ENCODE assay signal across 14 mouse cellular contexts in the genomic region with DNA sequence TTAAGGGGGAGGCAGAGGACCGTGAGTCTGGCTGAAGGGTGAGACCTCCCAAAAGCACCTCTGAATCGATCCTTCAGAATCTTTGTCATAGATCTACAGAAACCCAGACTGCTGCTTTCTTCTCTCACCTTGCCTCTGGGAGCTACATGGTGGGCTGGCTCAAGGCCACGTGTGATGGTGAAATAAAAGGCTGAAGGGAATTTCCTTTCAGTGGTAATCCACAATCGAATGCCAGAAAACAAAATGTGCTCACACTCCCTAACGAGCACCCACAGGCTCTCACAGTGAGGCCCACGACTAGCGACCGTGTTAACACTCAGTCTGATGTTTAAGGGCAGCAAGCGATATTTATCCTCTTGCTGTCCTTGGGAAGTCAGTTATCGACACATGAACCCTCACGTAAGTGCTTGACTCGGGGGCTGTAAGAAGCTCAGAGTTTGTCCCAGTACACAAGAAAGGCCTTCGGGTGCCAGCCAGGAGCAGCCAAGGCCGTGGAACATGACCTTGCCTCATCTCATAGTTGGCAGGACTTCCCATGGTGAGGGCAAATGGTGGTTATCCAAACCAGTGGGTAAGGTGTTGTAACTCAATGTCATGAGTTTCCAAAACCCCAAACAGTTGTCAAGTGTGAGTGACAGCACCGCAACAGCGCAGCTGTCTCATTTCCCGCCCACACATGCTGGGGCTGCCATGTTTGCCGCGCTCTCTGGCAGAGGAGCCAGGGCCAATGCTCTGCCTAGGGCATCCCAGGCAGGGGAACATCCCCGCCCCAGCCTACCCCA.
DNase-seq lines count a peak whose midpoint lies in the region; ATAC-seq and TF ChIP-seq lines count a peak whose summit lies in the region.
"Had no signal": no experiment of that assay in that cellular context is flagged by ENCODE, and none has a peak within 500 bp of the region (broad histone marks: within the 10 kb centered on the region; RNA-seq: fewer than 3 reads in every experiment).

No protein-coding gene starts in this region.

- TF ChIP-seq CTCF in hindbrain, postnatal 0 days (IDR thresholded peaks at IDR 0.05; ENCODE audit: low read depth) = no peak

- no peak overlapping the region for H3K27ac ChIP-seq in hindbrain, postnatal 0 days
- H3K27ac ChIP-seq in hindbrain, embryonic 12.5 days = no peak overlapping the region
- H3K27ac ChIP-seq: embryonic facial prominence, embryonic 10.5 days; heart, adult 2 months; liver, embryonic 15.5 days had no signal

- H3K4me1 ChIP-seq in hindbrain, postnatal 0 days (ENCODE audit: insufficient read depth, low read length) = no peaks in the 10 kb centered on the region; the same call in 1 of the 2 replicates
- peaks cover 4% of the 10 kb centered on the region; the same call in 1 of the 2 replicates for H3K4me1 ChIP-seq in hindbrain, embryonic 12.5 days

- H3K4me3 ChIP-seq in hindbrain, postnatal 0 days (ENCODE audit: low read length) = no peak overlapping the region
- no peak overlapping the region for H3K4me3 ChIP-seq in hindbrain, embryonic 12.5 days
- H3K4me3 ChIP-seq: embryonic facial prominence, embryonic 10.5 days; heart, adult 2 months; liver, embryonic 15.5 days had no signal

- H3K9ac ChIP-seq in hindbrain, postnatal 0 days (replicated peaks; ENCODE audit: low read length) = no peak overlapping the region
- H3K9ac ChIP-seq in hindbrain, embryonic 12.5 days = no peak overlapping the region
- H3K9ac ChIP-seq: liver, embryonic 15.5 days had no signal

- ATAC-seq in hindbrain, postnatal 0 days = no peak
- ATAC-seq in hindbrain, embryonic 12.5 days (ENCODE audit: low FRiP score) = no peak
- no peak for ATAC-seq in megakaryocyte, adult 5-6 weeks (ENCODE audit: poor library complexity, severe bottlenecking)
- ATAC-seq: hindbrain, embryonic 16.5 days had no signal

- no peak overlapping the region for H3K4me2 ChIP-seq in hindbrain, postnatal 0 days (ENCODE audit: low read depth, low read length)
- no peak overlapping the region for H3K4me2 ChIP-seq in hindbrain, embryonic 12.5 days (replicated peaks)
- H3K4me2 ChIP-seq: liver, embryonic 15.5 days had no signal

- H3K36me3 ChIP-seq in hindbrain, postnatal 0 days (ENCODE audit: insufficient read depth, low read length) = no peaks in the 10 kb centered on the region
- H3K36me3 ChIP-seq in hindbrain, embryonic 12.5 days = no peaks in the 10 kb centered on the region
- H3K36me3 ChIP-seq: embryonic facial prominence, embryonic 10.5 days; liver, embryonic 15.5 days had no signal

- no peaks in the 10 kb centered on the region for H3K9me3 ChIP-seq in hindbrain, postnatal 0 days (ENCODE audit: low read length)
- no peaks in the 10 kb centered on the region for H3K9me3 ChIP-seq in hindbrain, embryonic 12.5 days (replicated peaks)
- H3K9me3 ChIP-seq: embryonic facial prominence, embryonic 10.5 days; liver, embryonic 15.5 days had no signal

- H3K27me3 ChIP-seq in hindbrain, postnatal 0 days (ENCODE audit: insufficient read depth, low read length) = no peaks in the 10 kb centered on the region
- H3K27me3 ChIP-seq in hindbrain, embryonic 12.5 days = no peaks in the 10 kb centered on the region
- H3K27me3 ChIP-seq: CH12.LX had no signal

- peak; percentile 8 for DNase-seq in hindbrain, postnatal 0 days (ENCODE audit: low spot score)
- peak; percentile 59 for DNase-seq in adipocyte (ENCODE audit: low spot score)
- peak; percentile 46 for DNase-seq in fibroblast of lung, adult 2 months (ENCODE audit: low read depth)
- DNase-seq in lung, postnatal 4 days = peak; percentile 17 to 45
- DNase-seq in embryo, embryonic 10.5 days (ENCODE audit: low spot score) = no peak
- no peak for DNase-seq in thymus, postnatal 10 days (ENCODE audit: low spot score in 2 of 2)
- DNase-seq: cerebellum, adult 11 months had no signal

- 73% methylated on average over 20 of the region's 20 CpGs for WGBS in hindbrain, postnatal 0 days
- 83% methylated on average over 20 of the region's 20 CpGs for WGBS in hindbrain, embryonic 12.5 days

Comparison
In these comparisons a context has a peak if more than half of its experiments do, and no peak if none do; other contexts are left out.
1. DNase-seq: peak in hindbrain, postnatal 0 days (single experiment), adipocyte (single experiment), fibroblast of lung, adult 2 months (single experiment) and lung, postnatal 4 days (2 of 2); none in embryo, embryonic 10.5 days (single experiment) and thymus, postnatal 10 days (0 of 2).